Mouse (Mus musculus) monocyte, adult 2 months (primary cell): ENCODE measurements around the gene Tex36.

Experiments
- DNase-seq, 2 experiments: peaks; one replicate each; pipeline ENCODE4 v3.0.0; 2022; ENCODE audit warnings: low spot score in 2 of 2, low read depth in 1 of 2

Gene Tex36

DNA sequence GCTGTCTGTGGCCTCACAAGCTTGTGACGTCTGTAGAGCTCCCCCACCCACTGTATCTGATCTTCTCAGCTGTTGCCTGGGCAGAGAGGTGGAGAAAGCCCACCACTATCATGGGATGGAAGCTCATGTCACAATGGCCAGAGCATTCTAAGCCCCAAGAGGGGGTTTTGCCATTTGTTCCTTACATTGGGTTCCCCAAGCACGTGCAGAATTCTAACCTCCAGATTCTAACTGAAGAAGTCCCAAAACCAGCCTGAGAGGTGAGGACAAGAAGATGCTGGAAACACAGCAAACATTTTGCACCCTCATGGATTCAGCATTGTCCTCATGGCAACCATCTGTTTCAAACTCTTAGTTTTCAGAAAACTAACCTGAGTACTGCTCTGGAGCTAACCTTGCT lies at the start of gene Tex36:
Tex36 (minus strand) TSS at position 101 of the 400 bp plus-strand sequence.
- DNase-seq: no peak

GRCm38 (mm10) chr7:133645716-133646115 lies 43.8 kb upstream of the Tex36 start:
- DNase-seq: no peak

DNA sequence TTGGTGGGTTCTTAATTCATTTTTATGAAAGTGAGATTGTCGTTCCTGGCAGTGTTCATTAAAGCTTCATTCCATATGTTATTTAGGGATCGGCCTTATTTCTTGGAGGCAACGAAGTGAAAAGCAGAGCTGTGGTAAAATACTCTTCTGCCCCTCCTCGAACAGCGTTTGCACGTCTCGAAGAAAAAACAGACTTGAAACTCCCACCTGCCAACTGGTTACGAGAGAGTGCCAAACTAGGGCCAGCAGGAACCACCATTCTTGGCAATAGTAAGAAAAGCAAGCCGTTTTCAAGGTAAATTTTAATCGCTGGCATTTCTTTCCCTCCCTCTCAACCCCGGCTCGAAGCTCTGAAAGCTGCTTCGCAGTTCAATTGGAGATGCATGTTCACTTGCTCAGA lies 36.9 kb upstream of the Tex36 start:
- DNase-seq: no peak

DNA sequence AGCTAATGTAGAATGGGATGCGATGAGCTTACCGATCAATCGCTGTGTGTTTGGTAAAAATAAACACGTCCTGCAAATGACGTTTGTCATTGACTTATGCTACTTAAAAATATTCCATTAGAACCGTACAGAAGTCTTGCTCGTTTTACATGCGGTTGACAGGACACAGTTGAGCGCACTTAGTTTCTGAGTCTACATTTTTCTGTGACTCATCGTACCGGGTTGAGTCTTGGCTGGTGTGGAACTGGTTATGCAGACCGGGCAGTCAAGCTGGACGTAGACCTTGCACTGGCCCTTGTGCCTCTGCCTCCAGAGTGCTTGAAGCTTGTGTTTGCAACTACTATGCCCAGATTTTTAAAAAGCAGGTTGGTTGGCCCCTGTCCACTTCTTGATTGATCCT lies 36.3 kb upstream of the Tex36 start:
- no peak for DNase-seq

- DNase-seq: peak; percentile 99
Measured at GRCm38 (mm10) chr7:133637361-133638305, 35.7 kb upstream of the Tex36 start, which contains the start of gene Edrf1. Gene Edrf1 (plus strand): TSS chr7:133637543.

DNA sequence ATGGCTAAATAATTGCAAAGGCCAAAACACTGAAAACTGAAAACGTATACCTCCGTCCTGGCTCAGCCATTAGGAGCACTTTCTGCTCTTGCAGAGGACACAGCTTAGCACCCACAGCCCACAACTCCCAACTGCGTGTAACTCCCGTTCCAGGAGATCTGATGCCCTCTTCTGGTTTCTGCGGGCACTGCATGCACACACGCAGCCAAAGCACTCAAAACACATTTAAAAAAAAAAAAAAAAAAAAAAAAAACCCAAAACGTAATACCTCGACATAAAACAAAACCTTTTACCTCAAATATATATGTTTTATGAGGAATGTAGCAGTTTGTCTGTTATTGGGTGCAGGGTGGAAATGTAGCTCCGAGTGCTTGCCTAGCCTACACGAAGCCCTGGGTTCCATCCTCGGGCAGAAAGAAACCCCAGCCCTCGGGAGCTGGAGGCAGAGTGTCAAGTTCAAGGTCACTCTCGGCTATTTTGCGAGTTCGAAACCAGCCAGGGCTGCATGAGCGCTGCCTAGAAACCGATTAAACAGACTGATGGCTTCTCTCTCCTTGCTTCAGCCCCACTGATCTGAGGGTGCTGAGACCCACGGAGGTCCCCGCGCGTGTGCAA lies 34.9 kb upstream of the Tex36 start:
- peak; percentile 57 to 79 for DNase-seq

DNA sequence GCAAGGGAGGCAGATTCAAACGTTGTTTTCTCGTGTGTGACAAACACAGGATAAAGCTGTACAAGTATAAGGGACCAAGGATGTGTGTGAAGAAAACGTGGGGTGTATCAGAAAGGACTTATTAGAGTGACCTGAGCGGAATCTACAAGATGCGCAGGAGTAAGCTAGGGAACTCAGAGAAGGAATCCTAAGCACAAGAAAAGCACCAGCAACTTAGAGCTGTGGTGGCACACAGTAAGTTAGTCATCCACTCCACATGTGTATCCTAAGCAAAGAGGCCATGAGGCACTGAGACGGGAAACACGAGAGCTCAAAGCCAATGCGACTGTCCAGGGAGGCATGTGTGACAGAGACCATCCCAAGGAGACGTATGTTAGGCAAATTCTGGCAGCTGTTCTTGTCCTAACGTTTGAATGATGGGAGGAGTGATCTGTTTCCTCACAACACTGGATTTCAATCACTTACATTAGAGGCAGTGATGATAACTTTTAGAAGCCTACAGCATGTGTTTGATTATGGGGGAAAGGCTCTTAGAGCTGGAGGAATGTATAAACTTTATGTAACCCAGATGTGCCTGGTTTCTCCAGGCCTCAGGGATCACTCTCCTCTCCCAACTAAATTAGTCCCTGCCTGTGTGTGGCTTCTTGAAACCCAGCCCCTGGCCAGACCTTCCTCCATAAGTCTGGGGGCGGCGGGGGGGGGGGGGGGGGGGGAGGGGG lies 33.1 kb upstream of the Tex36 start:
- DNase-seq: no peak

DNA sequence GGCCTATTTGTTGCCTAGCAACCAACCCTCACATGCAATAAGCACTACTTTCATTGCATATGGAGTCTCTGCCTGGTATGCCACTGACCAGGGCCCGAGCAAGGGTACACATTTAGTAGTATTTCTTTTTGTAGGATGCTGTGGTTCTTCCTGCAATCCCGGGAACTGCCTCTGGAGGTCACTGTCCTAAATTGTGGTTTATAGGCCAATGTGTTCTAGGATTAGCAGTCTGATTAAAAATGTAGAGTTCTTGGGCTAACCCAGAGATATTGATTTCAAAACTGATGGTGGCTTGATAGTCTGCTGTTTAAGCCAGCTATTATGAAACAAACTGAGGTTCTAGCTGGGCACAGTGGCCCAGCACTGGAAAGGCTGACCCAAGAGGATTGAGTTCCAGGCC lies 30.5 kb upstream of the Tex36 start:
- DNase-seq: peak in 1 of 2 experiments; percentile 29

GRCm38 (mm10) chr7:133630821-133631220 lies 28.9 kb upstream of the Tex36 start:
- no peak for DNase-seq

DNA sequence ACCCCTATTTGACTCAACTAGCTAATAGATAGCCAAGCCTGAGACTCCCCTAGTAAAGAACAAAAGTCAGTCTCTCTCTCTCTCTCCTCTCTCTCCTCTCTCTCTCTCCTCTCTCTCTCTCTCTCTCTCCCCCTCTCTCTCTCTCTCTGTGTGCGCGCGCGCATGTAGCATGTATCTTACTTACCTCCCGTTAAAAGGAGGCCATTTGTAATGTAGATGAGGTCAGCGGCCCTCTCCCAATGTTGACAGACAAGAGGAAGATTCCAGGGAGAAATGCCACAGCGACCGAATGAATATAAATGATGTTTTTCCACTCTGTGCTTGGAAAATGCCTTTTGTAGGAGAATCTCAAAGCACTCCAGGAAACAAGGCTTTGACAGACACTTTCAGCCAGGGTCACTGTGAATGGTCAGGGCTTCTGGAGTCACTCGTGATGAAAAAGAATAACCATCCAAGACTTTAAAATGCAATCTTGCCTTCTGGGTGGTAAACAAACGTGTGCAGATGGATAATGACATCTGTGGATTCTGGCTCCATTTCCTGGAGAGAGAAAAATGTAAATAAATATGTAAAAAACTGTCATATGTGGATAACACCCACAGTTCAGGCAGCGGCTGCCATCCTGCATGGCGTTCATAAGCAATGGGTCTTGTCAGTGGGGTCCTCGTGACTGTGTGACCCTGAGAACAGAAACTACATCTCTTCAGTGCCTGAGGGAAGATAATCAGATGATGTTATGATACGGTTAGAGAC lies 25.4 kb upstream of the Tex36 start:
- no peak for DNase-seq

- no peak for DNase-seq
Measured at GRCm38 (mm10) chr7:133623226-133623625, 21.3 kb upstream of the Tex36 start.

DNA sequence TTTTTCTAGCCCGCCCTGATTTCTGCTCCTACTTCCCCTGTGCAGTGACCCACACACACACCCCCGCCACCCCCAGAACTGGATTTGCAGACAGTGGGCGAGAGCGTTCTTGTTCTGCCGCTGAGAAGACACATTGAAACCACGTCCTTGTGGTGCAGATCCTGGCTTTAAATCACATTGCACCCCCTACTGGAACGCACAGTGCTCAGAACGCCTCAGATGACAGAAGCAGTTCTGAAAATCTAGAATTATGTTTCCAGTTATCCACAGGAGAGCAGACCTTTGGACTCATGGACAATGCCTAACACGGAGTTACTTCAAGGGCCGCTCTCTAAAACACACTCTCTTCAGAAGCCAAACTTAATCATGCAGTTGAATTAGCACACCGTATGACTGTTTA lies 18.8 kb upstream of the Tex36 start:
- DNase-seq: no peak

DNA sequence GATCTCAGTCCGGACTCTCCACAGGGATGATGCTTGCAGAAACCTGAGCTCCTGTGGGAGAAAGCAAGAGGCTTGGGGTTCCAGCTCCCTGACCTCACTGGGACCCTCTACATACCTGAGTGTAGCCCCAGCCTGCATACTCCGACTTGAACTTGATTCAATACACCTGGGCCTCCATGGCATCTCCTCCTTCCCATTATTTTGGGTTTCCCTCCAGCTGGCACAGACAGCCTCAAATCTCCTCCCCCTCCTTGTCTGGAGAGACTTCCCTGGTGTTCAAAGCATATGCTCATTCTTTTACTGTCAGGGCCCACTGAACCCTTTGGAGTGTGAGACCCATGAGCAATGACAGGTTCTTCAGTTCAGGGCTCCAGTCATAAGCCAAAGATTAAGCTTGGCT lies 11.0 kb upstream of the Tex36 start:
- no peak for DNase-seq

GRCm38 (mm10) chr7:133609585-133609984 lies 7.6 kb upstream of the Tex36 start:
- DNase-seq: no peak

- no peak for DNase-seq
Measured at GRCm38 (mm10) chr7:133608631-133609340, 6.8 kb upstream of the Tex36 start.

DNA sequence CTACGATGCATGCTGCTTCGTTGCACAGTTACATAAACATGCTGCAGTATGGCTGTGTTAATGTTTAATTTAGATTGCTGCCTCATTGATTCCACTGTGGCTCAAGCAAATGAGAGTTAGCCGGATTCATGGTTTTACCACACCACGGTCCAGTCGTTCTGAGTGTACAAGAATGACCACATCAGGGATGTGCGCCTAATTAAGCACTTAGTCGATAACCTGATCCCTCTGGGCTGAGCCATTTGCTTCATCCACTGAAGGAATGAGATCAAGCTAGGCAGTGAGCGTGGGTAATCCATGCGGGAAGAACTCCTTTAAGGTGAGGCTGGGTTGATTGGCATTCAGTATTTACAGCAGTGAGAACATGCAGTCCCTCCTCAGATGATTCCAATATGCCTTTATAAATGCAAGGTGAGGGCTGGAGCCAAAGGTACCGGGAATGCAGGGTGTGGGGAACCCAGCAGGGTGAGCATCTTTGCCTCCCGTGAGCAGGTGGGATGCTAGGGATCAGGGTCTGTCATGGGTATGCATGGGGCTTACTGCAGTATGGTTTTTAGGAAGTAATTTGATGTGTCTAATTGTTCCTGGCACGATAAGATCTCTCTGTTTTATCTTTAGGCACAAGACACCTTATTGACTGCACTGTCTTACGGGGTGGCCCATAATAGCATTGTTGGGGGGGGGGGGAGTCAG lies 6.1 kb upstream of the Tex36 start:
- DNase-seq: no peak

DNA sequence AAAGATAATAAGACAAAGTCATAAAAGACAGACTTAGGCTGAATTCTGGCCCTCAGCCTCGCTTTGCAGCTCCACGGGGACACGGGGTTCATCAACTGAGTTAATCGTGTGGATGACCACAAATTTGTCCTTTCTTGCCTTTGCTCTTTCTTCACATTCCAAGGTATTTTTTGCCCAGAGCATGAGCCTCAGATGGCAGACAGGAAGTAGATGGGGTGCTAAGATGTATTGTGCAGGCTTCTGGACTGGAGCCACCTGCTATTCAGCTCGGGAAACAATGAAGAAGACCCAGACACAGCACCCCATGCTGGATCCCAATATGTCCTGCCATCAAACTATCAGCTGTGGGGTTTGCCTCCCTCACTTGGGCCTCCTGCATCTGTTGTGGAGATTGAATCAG lies 5.4 kb upstream of the Tex36 start:
- DNase-seq: no peak

- DNase-seq: no peak
Measured at GRCm38 (mm10) chr7:133604427-133605081, 2.6 kb upstream of the Tex36 start.

DNA sequence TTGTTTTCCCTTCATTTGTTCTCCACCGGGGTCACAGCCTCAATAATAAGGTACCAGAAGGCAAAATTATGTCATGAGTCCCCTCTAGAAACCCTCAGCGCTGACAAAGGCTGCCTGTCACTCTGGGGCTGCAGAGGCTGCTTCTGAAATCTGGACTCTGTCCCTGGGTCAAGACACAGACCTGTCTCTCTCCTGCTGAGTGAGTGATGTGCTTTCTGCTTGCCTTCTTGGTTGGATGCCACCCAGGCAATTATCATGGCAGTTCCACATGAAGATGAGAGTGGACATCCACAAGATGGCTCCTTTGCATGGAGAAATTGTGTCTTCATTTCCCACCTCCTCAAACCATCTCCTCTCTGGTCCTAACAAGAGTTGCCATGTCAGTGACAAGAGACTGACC lies 1.2 kb upstream of the Tex36 start:
- DNase-seq: no peak
